Mouse (Mus musculus): ENCODE measurements around the gene Cyp4x1.

The Cyp4x1 gene

DNA sequence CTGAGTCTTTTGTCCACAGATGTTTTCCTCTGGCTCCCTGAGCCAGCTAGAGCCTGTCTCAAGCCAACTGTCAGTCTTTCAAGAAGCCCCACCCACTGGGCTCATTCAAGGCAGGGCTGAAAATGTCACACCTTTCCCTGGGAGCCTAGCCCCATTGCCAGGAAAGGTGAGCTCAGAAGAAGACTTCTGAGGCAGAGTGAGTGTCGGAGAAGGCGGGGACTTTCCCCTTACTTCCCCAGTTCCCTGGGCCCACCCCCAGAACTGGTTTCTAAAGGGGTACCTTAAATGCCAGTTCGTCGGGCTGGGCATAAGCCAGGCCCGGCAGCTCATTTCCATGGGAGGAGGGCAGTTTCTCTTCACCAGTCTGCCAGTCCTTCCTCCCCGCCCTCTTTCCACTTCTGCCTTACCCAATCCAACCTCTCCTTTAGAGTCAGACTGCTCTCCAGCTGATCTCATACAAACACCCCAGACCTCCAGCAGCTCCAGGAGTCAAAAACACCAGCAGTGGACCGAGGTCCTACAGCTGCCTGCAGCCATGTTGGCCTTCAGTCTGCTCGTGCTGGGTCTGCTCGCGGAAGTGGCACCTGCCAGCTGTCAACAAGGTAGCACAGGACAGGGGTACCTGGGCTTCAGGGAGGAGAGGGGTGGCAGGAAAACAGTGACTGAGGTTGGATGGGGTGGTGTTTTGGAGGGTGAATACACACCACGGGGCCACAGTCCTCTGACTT is 45.3 kb downstream of the Cyp4x1 start, which contains the start of gene Pdzk1ip1:
TSS of gene Pdzk1ip1 (plus strand) at position 98 of the 728 bp plus-strand sequence.
- DNase-seq = no peak

DNA sequence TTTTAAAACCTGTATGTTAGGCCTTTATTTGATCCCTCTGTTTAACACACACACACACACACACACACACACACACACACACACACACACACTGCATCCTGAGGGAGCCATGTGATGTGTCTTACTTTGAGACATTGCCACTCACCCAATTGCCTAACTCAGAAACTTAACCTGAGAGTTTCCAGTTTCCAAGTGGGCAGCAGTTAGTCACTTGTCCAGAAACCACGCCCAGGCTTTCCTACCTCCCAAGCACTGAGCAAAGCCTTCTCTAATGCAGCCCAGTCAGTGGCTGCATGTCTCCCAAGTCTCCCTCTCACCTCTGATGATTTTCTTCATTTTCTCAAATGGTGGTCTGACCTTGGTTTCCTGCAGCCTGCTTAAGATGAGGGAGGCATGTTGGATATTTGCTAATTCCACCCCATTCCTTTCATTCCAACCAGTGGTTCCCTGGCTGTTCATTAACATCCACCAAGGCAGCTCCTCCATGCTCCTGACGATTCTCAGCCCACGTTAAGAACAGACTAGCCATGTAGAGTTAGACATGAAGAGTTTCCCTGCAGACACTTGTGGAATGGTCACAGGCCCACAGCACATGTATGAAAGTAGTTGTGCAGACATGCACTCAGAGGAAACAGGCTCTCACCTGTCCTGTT is 47.2 kb downstream of the Cyp4x1 start:
- no peak for DNase-seq

DNA sequence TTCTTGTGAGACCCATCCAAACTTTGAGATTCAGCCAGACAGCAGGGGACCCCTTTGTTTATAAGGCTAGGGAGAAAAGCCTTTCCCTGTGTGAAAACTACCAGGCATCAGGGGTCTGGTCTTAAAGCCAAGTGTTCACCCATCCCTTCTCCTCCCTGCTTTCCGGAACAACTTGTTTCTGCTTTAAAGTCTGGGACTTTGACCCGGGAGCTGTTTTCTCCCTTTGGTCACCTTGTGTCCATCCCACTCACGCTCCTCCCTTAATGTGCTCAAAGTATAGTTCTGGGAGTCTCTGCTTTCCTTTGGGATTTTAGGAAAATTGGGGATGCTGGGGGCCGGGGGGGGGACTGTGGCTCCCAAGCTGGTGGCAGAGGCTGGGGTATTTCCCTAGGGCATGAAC is 47.8 kb downstream of the Cyp4x1 start:
- no peak for DNase-seq

DNA sequence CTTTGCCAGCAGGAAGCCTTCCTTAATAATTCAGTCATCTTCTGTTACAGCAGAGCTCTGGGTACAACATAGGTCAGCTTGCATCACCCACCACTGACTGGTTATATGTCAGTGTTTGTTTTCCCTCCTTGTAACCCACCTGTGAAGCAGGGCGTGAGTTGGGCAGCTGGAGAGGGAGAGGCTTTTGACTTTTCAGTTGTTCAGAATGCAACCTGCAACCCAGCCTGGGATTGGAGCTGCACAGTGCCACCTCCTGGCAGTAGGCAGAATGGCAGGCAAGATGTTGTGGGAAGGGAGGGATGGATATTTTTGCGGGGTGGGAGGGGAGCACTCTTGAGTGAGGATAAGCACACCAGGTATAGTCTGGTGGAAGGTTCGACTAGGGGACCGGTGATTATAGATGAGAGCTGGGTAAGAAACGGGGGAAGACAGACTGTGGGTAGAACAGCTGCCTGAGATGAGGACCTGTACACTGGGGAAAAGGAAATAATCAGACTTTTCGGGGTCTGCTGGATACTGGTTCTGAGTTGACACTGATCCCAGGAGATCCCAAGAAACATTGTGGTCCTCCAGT is 48.5 kb downstream of the Cyp4x1 start:
- peak; percentile 56 for DNase-seq

DNA sequence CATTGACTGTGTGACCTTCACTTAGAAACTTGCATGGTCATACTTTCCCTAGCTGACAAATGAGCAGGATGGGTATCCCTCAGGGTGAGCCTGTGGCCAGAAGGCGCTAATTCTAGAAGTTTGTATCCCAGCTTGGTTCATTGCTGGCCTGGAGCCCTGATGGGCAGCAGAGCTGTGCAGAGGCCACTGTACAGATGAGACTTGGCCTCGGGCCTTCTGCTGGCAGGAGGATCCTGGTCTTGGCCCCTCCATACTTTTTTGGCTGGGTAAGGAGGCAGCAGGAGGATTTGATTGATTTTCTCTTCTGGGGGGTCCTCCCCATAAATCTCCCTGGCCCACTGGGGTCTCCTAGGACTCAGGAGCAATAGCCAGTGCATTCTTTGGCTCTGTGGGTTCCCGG is 51.0 kb downstream of the Cyp4x1 start:
- no peak for DNase-seq

DNA sequence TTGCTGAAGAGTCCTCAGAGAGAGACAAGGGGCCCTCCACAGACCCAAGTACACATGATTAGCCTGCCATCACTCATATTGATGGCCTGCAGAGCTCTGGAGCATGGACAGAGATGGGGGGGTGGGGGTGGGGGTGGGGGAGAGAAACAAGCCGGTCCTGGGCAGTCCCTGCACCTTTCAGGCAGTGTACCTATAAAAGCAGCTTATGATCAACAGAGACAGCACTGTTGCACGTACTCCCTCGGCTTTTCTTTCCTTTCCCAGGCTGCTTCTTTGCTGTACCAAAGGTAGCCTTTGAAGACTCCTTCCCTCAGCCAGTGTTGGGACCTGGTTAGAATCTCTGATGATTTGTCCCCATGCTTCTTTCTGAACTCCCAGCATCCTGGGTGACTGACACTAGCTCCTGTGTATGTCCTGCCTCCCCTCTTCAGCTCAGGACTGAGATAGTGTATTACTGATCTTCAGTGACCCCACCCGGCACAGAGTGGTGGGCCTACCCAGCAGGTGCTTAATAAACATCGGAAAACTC is 54.2 kb downstream of the Cyp4x1 start:
- DNase-seq = no peak

DNA sequence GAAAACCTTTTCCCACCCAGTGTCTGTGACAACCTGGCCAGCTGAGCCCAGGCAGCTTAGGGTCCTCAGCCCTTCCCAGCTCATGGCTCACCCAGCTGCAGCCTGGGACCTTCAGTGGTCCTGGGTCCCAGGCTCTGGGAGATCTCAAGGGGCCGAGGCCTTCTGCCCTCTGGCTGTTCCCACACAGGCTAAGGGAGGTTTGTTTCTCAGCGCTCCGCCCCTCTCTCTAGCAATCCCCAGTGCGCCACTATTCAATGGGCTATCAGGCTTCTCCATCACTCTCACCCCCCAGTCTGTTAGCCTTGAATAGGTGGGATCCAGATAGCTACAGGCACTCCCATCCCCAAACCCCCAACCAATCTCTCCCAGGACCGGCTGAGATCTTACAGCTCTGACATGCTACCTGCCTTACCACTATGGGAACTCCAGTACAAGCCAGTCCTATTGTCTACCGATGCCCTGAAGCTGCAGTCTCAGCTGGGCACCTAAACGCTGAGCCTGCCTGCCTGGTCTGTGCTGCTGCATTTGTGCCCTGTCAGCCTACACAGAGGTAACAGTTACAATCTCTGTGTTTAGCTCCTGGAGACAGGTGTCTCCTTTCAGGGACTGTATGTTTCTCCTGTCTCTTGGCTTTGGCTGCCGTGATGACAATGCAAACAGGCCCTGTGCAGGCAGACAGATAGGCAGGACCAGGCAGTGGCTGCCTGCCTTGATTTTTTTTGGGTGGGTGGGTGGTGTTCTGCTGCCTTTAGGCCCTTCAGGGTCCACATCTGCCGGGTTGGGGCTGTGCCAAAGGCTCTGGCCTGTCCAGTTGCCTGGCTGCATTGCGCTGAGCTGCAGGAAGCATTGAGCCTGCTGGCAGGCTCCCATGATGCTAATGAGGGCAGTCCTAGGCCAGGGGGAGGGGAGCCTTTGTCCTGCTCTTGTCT is 54.9 kb downstream of the Cyp4x1 start:
- no peak for DNase-seq

DNA sequence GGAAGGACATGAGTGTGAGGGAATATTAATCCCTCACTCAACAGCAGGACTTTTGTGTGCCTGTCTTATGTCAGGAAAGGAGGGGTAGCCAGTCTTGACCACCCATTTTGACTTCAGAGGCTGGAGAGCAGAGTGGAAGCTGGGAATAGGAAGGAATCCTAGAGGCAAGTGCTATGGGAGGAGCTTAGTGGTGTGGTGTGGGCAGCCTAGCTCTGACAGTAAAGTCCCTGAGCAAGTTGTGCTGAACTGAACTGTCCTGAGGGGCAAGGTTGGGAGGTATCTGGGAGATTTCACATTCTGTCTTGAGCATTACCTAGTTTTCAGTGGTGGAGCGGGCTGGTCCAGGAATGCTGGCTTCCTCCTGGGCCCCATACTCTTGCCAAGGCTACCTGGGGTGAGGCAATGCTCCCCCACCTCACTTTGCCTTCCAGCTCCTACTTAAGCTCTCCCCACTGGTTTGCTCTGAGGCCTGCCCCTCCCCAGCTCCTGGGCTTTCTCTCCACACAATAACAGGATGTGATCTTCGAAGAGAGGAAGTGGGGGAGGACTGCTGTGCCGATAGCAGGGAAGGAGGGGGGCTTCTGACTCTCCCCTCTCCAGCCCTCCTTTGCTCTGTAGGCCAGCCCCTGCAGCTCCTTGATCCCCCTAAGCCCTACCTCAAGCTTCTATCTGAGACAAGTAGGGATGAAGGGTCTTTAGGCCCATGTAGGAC is 58.7 kb downstream of the Cyp4x1 start:
- DNase-seq = peak; percentile 53

DNA sequence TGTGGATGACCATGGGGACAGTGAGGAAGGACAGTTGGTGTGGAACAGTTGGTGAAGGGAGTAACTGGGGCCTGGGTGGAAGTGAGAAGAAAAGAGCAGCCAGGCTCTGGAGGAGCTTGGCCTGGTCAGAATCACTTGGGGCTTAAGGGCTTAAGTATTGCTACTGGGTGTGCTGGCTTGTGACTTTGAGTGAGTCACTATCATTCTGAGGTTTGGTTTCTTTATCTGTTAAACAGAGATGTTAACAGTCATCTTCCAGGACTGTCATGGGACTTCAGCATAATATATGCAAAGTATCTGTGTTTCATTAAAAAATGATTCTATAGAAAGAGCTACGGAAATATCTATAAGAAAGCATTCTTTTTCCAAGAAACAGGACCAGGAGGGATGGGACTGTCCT is 59.3 kb downstream of the Cyp4x1 start:
- no peak for DNase-seq

DNA sequence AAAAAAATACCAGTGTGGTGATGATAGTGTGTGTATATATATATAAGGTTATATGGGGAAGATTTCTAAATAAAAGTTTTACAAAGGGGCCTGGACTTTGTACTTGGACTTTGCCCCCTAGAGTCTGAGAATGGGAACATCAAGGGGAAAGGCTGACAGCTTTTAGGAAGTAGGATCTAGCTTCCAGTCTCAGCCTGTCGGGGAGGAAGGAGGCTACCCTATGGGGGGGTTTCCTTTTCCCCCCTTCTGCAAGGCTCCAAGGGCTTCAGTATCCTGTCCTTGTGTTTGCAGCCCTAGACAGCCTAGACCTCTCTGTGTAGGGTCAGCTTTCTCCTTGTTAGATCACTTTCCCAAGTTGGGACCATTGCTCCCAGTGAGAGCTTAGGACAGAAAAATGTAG is 62.4 kb downstream of the Cyp4x1 start:
- no peak for DNase-seq

DNA sequence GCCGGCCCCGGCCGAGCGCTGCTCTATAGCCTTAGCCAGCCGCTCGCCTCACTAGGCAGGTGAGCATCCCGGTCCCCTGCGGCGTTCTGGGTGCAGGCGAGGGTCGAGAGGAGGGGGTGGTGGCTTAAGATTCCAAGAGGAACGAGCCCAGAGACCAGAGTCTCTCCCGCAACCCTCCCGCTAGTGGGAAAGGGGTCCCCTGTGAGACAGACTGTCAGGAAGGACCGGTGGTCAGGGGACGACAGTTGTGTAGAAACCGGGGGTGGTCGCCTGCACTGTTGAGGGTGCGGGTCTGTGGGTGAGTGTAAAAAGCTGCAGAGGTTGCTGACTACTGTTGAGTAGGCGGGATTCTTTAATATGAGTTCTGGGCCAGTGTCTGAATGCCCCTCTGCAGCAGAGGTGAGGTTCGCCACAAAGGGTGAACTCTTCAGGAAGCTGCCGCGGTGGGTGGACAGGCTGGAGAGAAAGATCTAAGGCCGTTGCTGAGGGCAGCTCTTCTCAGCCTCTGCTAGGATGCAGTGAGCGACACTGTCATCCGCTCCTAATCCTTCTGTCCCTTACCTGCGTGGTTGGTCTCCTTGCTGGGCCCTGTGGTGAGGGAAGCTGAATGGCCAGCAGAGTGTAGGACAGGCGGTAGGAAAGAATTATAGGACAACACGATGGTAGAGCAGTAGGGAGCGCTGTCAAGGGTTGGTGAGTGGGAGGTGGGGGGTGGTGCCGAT is 70.4 kb downstream of the Cyp4x1 start:
- no peak for DNase-seq

DNA sequence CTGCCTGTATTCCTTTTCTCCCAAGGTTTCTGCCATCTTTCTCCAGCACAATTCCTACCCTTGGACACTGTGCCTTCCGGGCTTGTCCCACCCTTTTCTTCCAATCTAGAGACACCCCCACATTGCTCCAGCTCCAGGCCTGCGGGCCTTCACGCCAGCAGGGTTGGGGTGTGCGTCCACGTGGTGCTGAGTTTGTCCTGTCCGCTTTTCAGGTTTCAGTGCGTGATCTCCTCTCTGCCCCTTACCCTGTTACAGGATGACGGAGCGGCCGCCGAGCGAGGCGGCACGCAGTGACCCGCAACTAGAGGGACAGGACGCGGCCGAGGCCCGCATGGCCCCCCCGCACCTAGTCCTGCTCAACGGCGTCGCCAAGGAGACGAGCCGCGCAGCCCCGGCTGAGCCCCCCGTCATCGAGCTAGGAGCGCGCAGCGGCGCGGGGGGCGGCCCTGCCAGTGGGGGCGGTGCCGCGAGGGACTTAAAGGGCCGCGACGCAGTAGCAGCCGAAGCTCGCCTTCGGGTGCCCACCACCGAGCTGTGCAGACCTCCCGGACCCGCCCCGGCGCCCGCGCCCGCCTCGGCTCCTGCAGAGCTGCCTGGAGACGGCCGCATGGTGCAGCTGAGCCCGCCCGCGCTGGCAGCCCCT is 71.1 kb downstream of the Cyp4x1 start:
- peak; percentile 29 for DNase-seq

DNA sequence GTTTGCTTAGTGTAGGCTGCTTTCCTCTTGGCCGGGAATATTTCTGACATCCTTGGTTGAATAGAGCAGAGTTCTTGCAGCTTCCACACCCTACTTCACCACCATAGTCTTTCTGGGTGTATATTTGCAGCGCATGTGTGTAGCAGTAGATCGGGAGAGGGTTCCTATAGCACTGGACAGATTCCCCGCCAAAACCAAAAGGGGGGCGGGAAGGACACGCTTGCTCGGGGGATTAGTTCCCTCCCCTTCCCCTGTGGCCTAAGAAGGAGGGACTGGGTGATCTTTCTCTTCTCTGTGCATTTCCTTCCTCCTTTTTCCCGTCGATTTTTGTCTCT is 71.6 kb downstream of the Cyp4x1 start:
- DNase-seq = no peak

DNA sequence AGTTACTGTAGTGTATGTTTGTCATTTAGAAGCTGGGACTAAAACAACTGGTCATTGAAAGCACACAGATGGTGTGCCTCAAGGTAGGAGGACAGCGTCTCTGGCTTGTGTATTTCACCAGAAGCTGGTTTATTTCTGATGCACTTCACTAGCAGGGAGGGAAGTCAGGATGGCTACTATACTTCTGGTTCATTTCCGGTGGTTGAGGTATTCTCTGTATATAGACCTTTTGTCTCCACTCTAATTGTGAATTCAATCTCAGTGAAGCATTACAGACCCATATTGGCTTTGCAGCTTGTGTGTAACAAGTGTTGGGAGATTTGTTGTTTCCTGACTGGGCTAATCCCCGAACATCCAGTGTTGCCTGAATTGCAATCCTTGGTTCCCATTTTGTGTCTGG is 73.3 kb downstream of the Cyp4x1 start:
- DNase-seq = no peak

DNA sequence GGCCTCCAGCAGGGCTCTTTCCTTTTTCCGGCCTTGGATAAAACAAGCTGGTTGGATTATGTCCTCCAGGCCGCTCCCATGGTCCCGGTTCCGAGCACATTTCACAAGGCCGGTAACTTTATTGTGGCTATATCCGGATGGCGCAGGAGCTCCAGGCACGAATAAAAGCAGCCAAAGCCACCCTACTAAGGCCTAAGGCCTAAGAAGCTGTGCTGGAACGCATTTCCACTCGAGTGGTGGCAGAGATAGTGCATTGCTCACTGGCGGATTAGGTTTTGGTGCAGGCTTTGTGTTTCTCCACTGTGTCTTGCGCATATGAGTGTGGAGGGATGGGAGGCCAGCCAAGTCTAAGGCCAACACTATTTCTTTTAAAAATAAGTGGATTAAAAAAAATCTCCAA is 74.2 kb downstream of the Cyp4x1 start:
- no peak for DNase-seq

DNA sequence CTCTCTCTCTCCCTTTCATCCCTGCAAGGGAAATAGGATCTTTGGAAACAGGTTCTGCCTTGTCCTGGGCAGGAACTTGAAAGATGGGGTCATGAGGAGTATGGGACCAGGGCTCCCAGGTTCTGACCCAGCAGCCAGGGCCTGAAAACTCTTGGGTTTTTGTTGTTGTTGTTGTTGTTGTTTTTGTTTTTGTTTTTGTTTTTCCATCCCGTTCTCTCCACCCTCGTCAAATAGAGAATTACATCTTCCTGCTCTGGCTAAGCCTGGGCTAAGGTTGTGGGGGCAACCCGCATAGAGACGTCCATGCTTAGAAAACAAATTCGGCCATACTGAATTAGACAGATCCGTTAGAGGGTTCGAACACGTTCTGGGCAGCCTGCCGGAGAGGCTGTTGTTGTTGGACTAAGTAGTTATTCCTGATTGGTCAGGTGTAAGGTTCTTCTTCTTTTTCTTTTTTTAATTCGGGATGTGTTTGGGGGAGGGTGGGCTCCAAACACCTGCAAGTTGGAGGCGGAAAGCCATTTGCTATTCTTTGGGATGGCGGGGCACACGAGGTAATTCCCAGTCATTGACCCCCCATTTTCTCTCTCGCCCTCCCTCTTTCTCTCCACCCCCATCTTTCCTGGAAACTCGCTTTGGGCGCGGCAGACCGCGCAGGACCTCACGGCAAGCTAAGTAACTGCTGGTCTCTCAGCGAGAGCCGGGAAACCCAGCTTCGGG is 75.0 kb downstream of the Cyp4x1 start:
- DNase-seq = no peak

DNA sequence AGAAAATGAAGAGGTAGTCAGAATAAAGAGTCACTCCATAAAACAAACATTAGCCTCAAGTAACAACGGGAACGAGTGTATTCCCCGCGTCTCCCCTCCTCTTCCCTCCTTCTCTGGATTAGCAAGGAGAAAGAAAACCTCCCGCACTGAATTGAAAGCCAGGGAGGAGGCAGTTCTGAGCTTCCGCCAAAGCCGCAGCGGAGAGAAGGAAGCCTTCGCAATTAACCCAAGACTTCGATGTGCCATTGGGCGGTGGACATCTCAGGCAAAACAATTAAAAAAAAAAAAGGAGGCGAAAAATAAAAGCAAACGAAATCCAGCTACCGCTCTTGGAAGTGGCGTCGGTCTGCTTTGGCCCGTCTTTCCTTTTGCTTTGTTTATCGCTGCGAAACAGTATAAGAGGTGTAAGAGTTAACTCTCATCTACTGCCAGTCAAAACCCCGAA is 75.7 kb downstream of the Cyp4x1 start:
- no peak for DNase-seq

DNA sequence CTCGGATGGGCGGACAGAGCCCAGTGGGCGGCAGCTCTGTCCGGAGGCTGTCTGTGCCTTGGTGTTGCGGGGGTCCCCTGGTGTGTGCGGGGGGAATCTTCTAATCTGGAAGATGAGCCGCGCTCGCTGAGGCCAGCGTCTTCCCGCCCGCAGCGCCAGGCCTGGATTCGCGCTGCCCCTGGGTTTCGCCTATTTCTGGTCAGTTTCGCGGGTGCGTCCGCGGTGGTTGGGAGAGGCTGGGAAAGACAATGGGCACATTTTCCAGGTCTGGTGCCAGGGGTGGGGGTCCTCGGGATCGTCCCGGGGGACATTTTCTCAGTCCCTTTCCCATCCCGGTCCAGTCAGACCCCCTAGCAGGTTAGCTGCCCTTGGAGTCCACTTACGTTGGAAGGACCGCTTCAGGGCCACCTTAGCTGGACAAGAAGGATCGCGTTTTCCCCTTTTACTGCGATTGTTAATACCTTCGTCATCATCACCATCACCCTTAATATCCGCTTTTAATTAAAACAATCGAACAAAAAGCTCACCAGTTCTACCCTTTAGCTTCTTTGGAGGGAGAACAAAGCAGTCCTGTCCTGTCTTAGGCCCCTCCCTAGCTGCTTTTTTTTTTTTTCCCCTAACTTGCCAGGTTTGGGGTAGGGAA is 76.3 kb downstream of the Cyp4x1 start:
- no peak for DNase-seq

DNA sequence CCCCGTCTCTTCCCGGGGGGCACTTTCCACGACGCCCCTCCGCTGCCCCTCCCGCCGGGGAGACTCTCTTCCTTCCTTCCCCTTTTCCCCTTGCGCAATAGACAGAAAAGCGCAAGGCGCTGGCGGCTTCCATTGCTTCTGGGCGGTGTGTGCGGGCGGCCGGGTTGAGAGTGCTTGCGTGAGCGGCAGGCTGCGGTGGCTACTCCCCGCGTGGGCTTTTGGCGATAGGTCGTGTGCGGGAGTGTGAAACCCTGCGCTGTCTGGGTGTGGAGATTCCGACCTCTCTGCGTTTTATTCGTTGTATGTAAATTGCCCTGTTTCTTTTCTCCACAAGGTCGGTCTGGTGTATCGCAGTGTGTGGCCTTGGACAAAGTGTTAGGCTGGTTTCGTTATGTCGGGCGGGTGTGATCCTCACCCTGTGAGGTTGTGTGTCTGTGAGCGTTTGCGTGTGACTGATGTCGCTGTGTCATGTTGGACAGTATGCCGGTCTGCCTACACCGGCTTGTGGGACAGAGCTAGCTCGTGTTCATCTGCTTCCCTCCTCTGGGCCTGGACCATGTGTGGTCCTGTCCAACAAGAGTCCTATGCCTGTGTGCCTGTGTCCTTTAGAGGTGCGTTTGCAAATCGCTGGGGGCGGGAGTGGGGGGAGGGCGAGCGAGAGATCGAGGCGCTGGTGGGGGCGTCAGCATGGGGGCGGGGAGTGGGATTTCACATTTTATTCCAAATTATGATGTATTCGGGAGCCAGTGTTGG is 77.0 kb downstream of the Cyp4x1 start:
- DNase-seq = no peak
